Mouse (Mus musculus) liver, embryonic 14.5 days (tissue): Measurements from ENCODE around the gene Slc43a2. TPM values are rescaled to one million over a fixed set of nuclear protein-coding genes. Genes with fewer than 3 reads are reported as not detected.

Source experiments
- ATAC-seq: fragments of 200-750 bp; cut with Nextera tagmentation; 2 replicates; pipeline ENCODE4 v1.8.0; 2017; ENCODE audit warnings: moderate number of reproducible peaks, mild to moderate bottlenecking, moderate library complexity; ENCODE audit not compliant: insufficient read depth
- DNase-seq, 3 experiments: peaks; one replicate each; pipeline ENCODE4 v3.0.0-alpha.2; 2012 to 2013; ENCODE audit warnings: low read depth in 3 of 3, low spot score in 3 of 3
- H3K27ac ChIP-seq: fragments of 300-500 bp; sonication (generic); 2 replicates; pipeline ENCODE4 v1.5.1; 2014; ENCODE audit warnings: moderate library complexity, mild to moderate bottlenecking, control low read depth, inconsistent platforms
- H3K27me3 ChIP-seq: fragments of 300-500 bp; sonication (generic); 2 replicates; pipeline ENCODE4 v1.6.1; 2014; ENCODE audit warnings: mild to moderate bottlenecking, low read length, moderate library complexity; ENCODE audit not compliant: control insufficient read depth, insufficient read depth
- H3K36me3 ChIP-seq: fragments of 300-500 bp; sonication (generic); replicated peaks from 2 replicates; pipeline ENCODE4 v1.6.1; 2014; ENCODE audit warnings: low read depth; ENCODE audit not compliant: control insufficient read depth, insufficient read depth
- H3K4me1 ChIP-seq, 2 experiments: fragments of 200-500 bp in 1 of 2; fragments of 300-500 bp in 1 of 2; sonication (generic) in 1 of 2; replicated peaks; 2 replicates each; pipeline ENCODE4 v1.6.1; 2012 to 2014; ENCODE audit warnings: antibody characterized with exemption in 1 of 2, inconsistent platforms in 1 of 2, low read length in 1 of 2; ENCODE audit not compliant: control insufficient read depth in 2 of 2, insufficient read depth in 2 of 2
- H3K4me2 ChIP-seq: fragments of 300-500 bp; sonication (generic); 2 replicates; pipeline ENCODE4 v1.6.1; 2014; ENCODE audit warnings: low read depth, mild to moderate bottlenecking, control low read depth, moderate library complexity
- H3K4me3 ChIP-seq, 2 experiments: fragments of 200-500 bp in 1 of 2; fragments of 300-500 bp in 1 of 2; sonication (generic) in 1 of 2; 2 replicates each; pipeline ENCODE4 v1.5.1; 2012 to 2014; ENCODE audit warnings: low read depth in 2 of 2, low read length in 2 of 2, mild to moderate bottlenecking in 2 of 2, control low read depth in 1 of 2, inconsistent platforms in 1 of 2, moderate library complexity in 1 of 2; ENCODE audit not compliant: insufficient read depth in 1 of 2
- H3K9ac ChIP-seq: fragments of 300-500 bp; sonication (generic); replicated peaks from 2 replicates; pipeline ENCODE4 v1.6.1; 2014; ENCODE audit warnings: mild to moderate bottlenecking, control low read depth, moderate library complexity
- H3K9me3 ChIP-seq: fragments of 300-500 bp; sonication (generic); 2 replicates; pipeline ENCODE4 v1.6.1; 2016; ENCODE audit warnings: low read length, mixed read lengths; ENCODE audit not compliant: control insufficient read depth
- CTCF ChIP-seq: IDR thresholded peaks from 2 replicates; pipeline ENCODE4 v1.5.1; 2016; ENCODE audit warnings: antibody characterized with exemption, low read depth, control low read depth
- EP300 ChIP-seq: IDR thresholded peaks from 2 replicates; pipeline ENCODE4 v1.6.1; 2016; ENCODE audit warnings: antibody characterized with exemption, low read depth
- WGBS: fragments of 180-500 bp; shearing (Covaris S2); extraction: QIAGEN DNeasy Blood & Tissue Kit; methylation state at CpG from one replicate; pipeline ENCODE4 v1.1.7; 2014; ENCODE audit not compliant: insufficient replicate concordance; 5-methylcytosine and 5-hydroxymethylcytosine counted together
- polyA plus RNA-seq, 2 experiments: library from polyadenylated mRNA; depleted of rRNA in 1 of 2; stranded (reverse) in 1 of 2; unstranded in 1 of 2; fragments of >200 nt; fragmentation: Nextera tagmentation in 1 of 2; extraction: Ambion mirVana in 1 of 2; gene quantifications; 2 replicates each; pipeline versions ENCODE4 v1.2.1 to v1.2.3; 2012 to 2014

Gene Slc43a2
- polyA plus RNA-seq, 2 experiments, result 2.4 to 2.7 TPM

- ATAC-seq, result no peak
Measured at GRCm38 (mm10) chr11:75568115-75568511, 36.6 kb downstream of the Slc43a2 start.

GRCm38 (mm10) chr11:75568962-75569361 is 37.5 kb downstream of the Slc43a2 start:
- Histone ChIP-seq H3K4me2 (no peak overlapping the region), H3K36me3 (no peaks in the 10 kb centered on the region), H3K4me3 (no peak overlapping the region), H3K27ac (no peak overlapping the region), H3K27me3 (no peaks in the 10 kb centered on the region), H3K9me3 (no peaks in the 10 kb centered on the region), H3K4me1 (peaks cover 4 to 17% of the 10 kb centered on the region in 2 experiments; a peak in 2 of 4 replicates), H3K9ac (no peak overlapping the region)
- TF ChIP-seq CTCF, result no peak
- TF ChIP-seq EP300, result no peak
- DNase-seq (no peak), ATAC-seq (no peak)
- 78% methylated on average over 12 of the region's 12 CpGs for WGBS

More at GRCm38 (mm10) chr11:75568115-75568511, 36.6 kb downstream of the Slc43a2 start:
- no peak for DNase-seq
- TF ChIP-seq CTCF (no peak), EP300 (no peak)
- H3K4me1 ChIP-seq, result peaks cover 4 to 20% of the 10 kb centered on the region in 2 experiments; a peak in 2 of 4 replicates
- no peak overlapping the region for H3K4me3 ChIP-seq
- H3K36me3 ChIP-seq, result no peaks in the 10 kb centered on the region
- H3K9ac ChIP-seq, result no peak overlapping the region
- H3K9me3 ChIP-seq, result no peaks in the 10 kb centered on the region
- 68% methylated on average over 6 of the region's 6 CpGs for WGBS
- no peak overlapping the region for H3K4me2 ChIP-seq
- no peaks in the 10 kb centered on the region for H3K27me3 ChIP-seq
- no peak overlapping the region for H3K27ac ChIP-seq

- Histone ChIP-seq H3K4me3 (no peak overlapping the region), H3K27ac (no peak overlapping the region), H3K9me3 (no peaks in the 10 kb centered on the region), H3K27me3 (no peaks in the 10 kb centered on the region), H3K9ac (no peak overlapping the region), H3K4me2 (no peak overlapping the region), H3K36me3 (no peaks in the 10 kb centered on the region), H3K4me1 (peaks cover 4 to 13% of the 10 kb centered on the region in 2 experiments; a peak in 2 of 4 replicates)
- no peak for TF ChIP-seq EP300
- TF ChIP-seq CTCF, result no peak
- 70% methylated on average over 17 of the region's 17 CpGs for WGBS
- ATAC-seq (no peak), DNase-seq (no peak)
Measured at GRCm38 (mm10) chr11:75570375-75571125, 39.1 kb downstream of the Slc43a2 start.

- no peak overlapping the region for H3K27ac ChIP-seq
Measured at GRCm38 (mm10) chr11:75571126-75571990, 39.9 kb downstream of the Slc43a2 start.

More at GRCm38 (mm10) chr11:75571126-75571990, 39.9 kb downstream of the Slc43a2 start:
- Histone ChIP-seq H3K9ac (no peak overlapping the region), H3K36me3 (no peaks in the 10 kb centered on the region), H3K4me3 (no peak overlapping the region), H3K9me3 (no peaks in the 10 kb centered on the region), H3K27me3 (no peaks in the 10 kb centered on the region), H3K4me2 (no peak overlapping the region), H3K4me1 (peaks cover 4 to 13% of the 10 kb centered on the region in 2 experiments; a peak in 2 of 4 replicates)
- no peak for TF ChIP-seq CTCF
- TF ChIP-seq EP300, result no peak
- no peak for ATAC-seq
- 32% methylated on average over 13 of the region's 14 CpGs for WGBS
- peak in 1 of 3 experiments; percentile 37 for DNase-seq
